Mouse (Mus musculus) midbrain, embryonic 10.5 days (tissue): ENCODE results near the gene Gzmm. TPM values are rescaled to one million over a fixed set of nuclear protein-coding genes. Genes with fewer than 3 reads are reported as not detected.
A peak's percentile ranks its signal among the peaks of the same experiment; 100 is the strongest.
"Not testable (repeated sequence)": the region's sequence is repeated elsewhere in the genome, so short reads cannot be mapped to it uniquely, and the experiment has no call there.

Experiments
- DNase-seq: peaks from one replicate; pipeline ENCODE4 v3.0.0-alpha.2; 2017; ENCODE audit warnings: low spot score
- H3K27ac ChIP-seq: fragments of 300-500 bp; sonication (generic); replicated peaks from 2 replicates; pipeline ENCODE4 v1.5.1; 2016; ENCODE audit warnings: mild to moderate bottlenecking
- H3K27me3 ChIP-seq: fragments of 300-500 bp; sonication (generic); 2 replicates; pipeline ENCODE4 v1.6.1; 2016; ENCODE audit warnings: low read depth, mild to moderate bottlenecking; ENCODE audit not compliant: poor library complexity, severe bottlenecking
- H3K36me3 ChIP-seq: fragments of 300-500 bp; sonication (generic); 2 replicates; pipeline ENCODE4 v1.6.1; 2016; ENCODE audit warnings: mild to moderate bottlenecking, moderate library complexity
- H3K4me1 ChIP-seq: fragments of 300-500 bp; sonication (generic); 2 replicates; pipeline ENCODE4 v1.6.1; 2016
- H3K4me3 ChIP-seq: fragments of 300-500 bp; sonication (generic); 2 replicates; pipeline ENCODE4 v1.5.1; 2016; ENCODE audit warnings: mild to moderate bottlenecking, moderate library complexity
- H3K9me3 ChIP-seq: fragments of 300-500 bp; sonication (generic); replicated peaks from 2 replicates; pipeline ENCODE4 v1.6.1; 2016; ENCODE audit warnings: mild to moderate bottlenecking
- WGBS: fragments of 180-500 bp; shearing (Covaris S2); methylation state at CpG from one replicate; pipeline ENCODE4 v1.1.7; 2016; 5-methylcytosine and 5-hydroxymethylcytosine counted together
- polyA plus RNA-seq: library from polyadenylated mRNA; unstranded; fragments of >200 nt; fragmentation: Nextera tagmentation; extraction: Ambion mirVana; gene quantifications from 2 replicates; pipeline ENCODE4 v1.2.1, GENCODE M21; 2016

Gzmm gene
- polyA plus RNA-seq, 1 experiment from 2014 or later: 0.98 TPM

DNA sequence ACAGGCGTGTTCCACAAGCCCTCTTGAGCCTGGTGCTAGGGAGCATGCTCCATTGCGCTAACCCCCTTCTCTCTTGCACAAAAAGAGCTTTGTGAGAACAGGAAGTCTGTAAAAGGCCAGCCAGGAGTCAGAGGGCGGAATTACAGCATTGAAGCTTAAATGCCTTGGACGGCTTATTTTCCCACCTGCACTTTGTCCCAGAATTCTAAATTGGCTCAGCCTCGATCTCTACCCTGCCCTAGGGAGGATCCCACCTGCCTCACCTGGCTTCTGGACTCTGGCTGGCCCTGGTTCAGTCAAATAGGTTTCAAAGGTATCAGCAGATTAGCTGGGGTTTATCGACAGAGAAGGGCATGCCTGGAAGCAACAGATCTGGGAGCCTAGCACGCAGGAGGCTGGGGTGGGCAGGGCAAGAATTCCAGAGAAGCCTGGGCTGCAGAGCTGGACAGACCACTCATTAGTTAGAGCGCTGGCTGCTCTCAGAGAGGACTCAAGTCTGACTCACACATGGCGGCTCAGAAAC is 7.4 kb downstream of the Gzmm start:
- no peaks in the 10 kb centered on the region for H3K36me3 ChIP-seq
- WGBS: 72% methylated on average over 9 of the region's 9 CpGs
- peaks cover 2% of the 10 kb centered on the region; the same call in 1 of the 2 replicates for H3K9me3 ChIP-seq
- peaks cover 6% of the 10 kb centered on the region for H3K4me1 ChIP-seq
- no peak for DNase-seq
- H3K27me3 ChIP-seq: no peaks in the 10 kb centered on the region
- no peak overlapping the region for H3K27ac ChIP-seq
- 0 out of 2 replicates have a peak overlapping the region, but pooled peaks have one; percentile 1 for H3K4me3 ChIP-seq

DNA sequence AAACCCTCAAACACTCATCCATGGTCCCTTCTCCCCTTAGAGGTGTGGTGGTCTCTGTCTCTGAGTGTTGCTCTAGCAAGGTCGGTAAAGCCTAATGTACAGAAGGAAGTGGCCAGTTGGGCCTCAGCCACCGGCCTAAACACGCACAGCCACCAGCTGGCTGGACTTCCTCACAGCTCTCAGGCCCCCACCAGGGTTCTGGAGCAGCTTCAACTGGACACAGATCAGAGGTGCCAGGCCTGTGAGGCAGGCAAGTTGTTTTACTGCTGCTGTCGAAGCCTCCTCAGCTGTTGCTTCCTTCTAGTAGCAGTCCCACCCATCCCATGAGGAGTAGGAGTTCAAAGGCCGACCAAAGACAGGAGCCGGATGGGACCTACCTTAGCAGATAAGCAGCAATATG is 9.1 kb downstream of the Gzmm start:
- Histone ChIP-seq H3K9me3 (no peaks in the 10 kb centered on the region), H3K36me3 (no peaks in the 10 kb centered on the region), H3K4me1 (peaks cover 15% of the 10 kb centered on the region), H3K27me3 (no peaks in the 10 kb centered on the region), H3K4me3 (no peak overlapping the region), H3K27ac (no peak overlapping the region)
- no peak for DNase-seq
- WGBS: 90% methylated on average over 6 of the region's 6 CpGs

DNA sequence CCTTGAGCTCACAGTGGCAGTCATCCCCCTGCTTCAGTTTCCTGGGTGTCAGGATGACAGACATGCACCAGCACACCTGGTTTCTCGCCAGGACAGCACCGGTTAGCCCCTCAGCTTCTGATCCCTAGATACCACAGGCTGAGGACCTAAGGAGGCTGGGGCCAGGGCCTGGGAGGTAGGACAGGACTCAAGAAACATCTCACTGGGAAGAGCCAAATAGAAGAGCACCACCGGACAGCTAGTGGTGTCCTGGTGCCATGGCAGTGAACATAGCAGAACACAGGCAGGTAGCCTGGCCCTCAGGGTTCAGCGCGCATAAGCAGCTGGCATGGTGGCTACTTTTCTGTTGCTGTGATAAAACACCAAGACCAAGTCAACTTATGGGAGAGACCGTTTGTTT is 9.6 kb downstream of the Gzmm start:
- Histone ChIP-seq H3K27me3 (no peaks in the 10 kb centered on the region), H3K4me3 (no peak overlapping the region), H3K4me1 (peaks cover 15% of the 10 kb centered on the region), H3K36me3 (no peaks in the 10 kb centered on the region), H3K9me3 (no peaks in the 10 kb centered on the region), H3K27ac (no peak overlapping the region)
- WGBS: 94% methylated on average over 6 of the region's 6 CpGs
- DNase-seq: no peak

DNA sequence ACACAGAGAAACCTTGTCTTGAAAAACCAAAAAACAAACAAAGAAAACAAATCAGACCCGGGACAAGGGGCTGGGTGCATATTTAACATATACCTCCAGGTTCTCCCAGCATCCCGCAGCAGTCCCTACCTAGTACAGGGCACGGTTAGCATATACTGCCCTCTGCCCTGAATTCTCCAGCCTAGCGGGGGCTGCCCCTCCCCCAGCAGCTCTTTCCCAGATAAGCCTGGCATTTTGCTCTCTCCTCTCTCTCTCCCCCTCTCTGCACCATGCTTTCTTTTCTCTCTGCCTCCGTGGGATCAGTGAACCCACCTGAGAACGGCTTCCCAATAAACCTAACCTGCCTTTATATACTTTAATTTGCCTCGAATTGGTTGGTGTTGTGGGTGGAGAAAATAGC is 11.9 kb downstream of the Gzmm start:
- H3K4me1 ChIP-seq: peaks cover 29% of the 10 kb centered on the region
- H3K36me3 ChIP-seq: no peaks in the 10 kb centered on the region
- no peaks in the 10 kb centered on the region for H3K27me3 ChIP-seq
- WGBS: 49% methylated on average over 7 of the region's 7 CpGs
- H3K27ac ChIP-seq: 0 out of 2 replicates have a peak overlapping the region, but pooled peaks have one; percentile 49
- no peaks in the 10 kb centered on the region for H3K9me3 ChIP-seq
- H3K4me3 ChIP-seq: no peak overlapping the region
- no peak for DNase-seq

DNA sequence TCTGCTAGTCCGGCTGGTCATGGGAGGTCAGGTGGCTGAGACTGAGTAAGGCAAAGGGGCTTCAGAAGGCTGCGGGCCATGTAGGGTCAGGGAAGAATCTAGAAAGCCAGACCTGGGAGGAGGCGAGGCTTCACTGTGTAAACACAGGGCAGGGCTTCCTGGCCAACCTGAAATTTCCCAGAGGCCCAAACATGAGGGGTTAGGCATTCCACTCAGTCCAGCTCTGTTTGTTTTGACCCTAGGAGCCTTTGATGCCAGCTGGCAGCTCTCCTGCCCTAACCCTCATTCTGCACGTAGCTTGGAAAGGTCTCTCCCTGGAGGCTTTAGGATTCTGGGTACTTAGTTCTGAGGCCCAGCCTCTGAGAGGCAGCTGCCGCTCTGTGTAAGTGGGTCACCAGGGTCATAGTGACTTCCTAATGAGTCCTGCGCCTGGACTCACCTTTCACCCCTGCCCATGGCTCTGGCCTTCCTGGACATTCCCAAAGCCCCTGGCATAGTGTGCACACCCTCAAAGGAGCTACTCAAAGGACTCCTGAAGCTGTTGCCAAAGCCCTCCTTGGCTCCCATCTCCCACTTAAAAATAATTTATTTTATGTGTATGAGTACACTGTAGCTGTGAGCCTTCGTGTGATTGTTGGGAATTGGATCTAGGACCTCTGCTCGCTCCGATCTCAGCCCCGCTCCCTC is 12.8 kb downstream of the Gzmm start:
- Histone ChIP-seq H3K36me3 (peaks cover 6% of the 10 kb centered on the region), H3K4me1 (peaks cover 38% of the 10 kb centered on the region), H3K9me3 (no peaks in the 10 kb centered on the region), H3K27me3 (no peaks in the 10 kb centered on the region), H3K4me3 (no peak overlapping the region), H3K27ac (peak overlapping the region; percentile 47)
- no peak for DNase-seq
- 62% methylated on average over 10 of the region's 10 CpGs for WGBS

DNA sequence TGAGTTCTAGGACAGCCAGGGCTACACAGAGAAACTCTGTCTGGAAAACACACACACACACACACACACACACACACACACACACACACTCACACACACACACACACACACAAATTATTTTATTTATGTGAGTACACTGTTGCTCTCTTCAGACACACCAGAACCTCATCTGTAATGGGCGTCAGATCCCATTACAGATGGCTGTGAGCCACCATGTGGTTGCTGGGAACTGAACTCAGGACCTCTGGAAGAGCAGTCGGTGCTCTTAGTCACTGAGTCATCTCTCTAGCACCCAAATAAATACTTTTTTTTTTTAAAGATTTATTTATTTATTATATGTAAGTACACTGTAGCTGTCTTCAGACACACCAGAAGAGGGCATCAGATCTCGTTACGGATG is 14.2 kb downstream of the Gzmm start:
- H3K27me3 ChIP-seq, H3K4me3 ChIP-seq, DNase-seq, H3K9me3 ChIP-seq, H3K27ac ChIP-seq: not testable (repeated sequence)
- Histone ChIP-seq H3K4me1 (peaks cover 52% of the 10 kb centered on the region), H3K36me3 (peaks cover 20% of the 10 kb centered on the region)
- 95% methylated on average over 4 of the region's 4 CpGs for WGBS

DNA sequence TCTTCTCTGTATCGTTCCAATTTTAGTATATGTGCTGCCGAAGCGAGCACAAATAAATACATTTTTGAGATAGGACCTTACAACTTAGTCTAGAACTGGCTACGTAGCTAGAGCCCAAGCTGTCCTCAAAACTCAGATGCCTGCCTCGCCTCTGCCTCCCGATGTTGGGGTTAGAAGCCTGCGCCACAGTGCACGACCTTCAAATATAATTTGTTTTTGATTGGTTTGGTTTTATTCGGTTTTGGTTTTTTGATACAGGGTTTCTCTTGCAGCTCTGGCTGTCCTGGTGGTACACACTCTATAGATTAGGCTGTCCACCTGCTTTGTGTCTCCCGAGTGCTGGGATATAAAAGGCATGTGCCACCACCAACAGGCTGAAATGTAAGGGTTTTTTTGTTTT is 14.7 kb downstream of the Gzmm start:
- Histone ChIP-seq H3K27me3 (no peaks in the 10 kb centered on the region), H3K4me3 (peak overlapping the region; percentile 89), H3K9me3 (no peaks in the 10 kb centered on the region), H3K36me3 (peaks cover 26% of the 10 kb centered on the region), H3K27ac (peak overlapping the region; percentile 98), H3K4me1 (peaks cover 57% of the 10 kb centered on the region)
- WGBS: 82% methylated on average over 10 of the region's 10 CpGs
- DNase-seq: no peak

DNA sequence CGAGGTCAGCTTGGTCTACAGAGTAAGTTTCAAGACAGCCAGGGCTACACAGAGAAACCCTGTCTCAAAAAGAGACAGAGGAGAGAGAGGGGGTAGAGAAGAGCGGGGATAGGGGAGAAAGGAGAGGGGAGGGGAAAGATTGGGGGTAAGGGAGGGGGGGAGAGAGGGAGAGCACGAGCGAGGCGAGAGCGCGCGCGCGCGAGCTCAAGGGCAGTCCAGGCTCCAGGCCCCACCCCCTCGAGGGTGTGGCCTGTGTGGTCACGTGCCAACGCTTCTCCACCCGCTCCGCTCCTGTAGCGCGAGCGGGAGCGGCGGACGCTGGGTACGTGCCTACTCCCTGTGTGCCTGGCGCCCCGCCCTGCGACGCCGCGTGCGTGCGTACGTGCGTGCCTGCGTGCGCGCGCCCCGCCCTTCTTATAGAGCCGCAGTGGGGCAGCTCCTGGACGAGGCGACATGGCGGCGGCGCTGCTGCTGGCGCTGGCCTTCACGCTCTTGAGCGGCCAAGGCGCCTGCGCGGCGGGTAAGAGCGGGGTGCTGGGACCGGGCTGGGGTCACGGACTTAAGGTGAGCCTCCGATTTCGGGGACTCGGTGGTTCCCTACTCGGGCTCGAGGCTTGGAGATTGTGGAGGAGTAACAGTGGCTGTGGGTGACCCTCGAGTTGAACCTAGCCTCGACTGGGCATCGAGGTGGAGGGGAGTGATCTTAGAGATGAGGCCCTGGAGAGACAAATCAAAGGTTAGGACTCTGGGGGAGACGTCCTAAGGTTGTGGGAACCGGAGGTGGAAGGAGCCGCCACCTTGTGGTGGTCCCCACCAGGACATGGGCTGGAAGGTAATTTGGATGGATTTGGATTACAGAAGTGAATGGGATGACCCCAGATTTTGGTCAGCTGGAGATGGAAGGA is 15.5 kb downstream of the Gzmm start, which contains the start of gene Bsg:
Bsg (plus strand) TSS at position 427 of the 905 bp plus-strand sequence.
- WGBS: under 1% methylated on average over 61 of the region's 65 CpGs
- Histone ChIP-seq H3K27me3 (no peaks in the 10 kb centered on the region), H3K4me1 (peaks cover 64% of the 10 kb centered on the region), H3K27ac (peak within 1 kb of the TSS; percentile 98), H3K9me3 (no peaks in the 10 kb centered on the region), H3K4me3 (peak within 1 kb of the TSS; percentile 89), H3K36me3 (peaks cover 34% of the 10 kb centered on the region)
- DNase-seq: peak; percentile 99

DNA sequence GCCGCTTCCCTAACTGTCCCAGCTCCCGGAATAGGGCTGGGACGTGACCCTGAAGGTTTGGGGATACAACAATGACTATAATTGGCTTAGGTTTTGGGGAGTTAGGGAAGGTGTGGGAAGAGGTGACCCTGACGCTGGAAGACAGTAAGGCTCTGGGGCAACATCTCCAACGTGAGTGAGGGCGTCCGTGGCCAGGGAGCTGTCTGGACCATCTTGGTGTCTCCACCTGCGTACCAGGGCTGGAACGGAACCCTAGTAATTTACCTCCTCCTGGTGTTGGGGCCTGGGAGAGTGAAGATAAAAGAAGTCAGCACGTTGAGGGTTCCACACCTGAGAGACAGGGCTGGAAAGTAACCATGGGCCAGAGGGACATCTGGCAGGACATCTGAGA is 16.1 kb downstream of the Gzmm start:
- Histone ChIP-seq H3K4me3 (peak overlapping the region; percentile 89), H3K27ac (peak overlapping the region; percentile 98), H3K4me1 (peaks cover 64% of the 10 kb centered on the region)

DNA sequence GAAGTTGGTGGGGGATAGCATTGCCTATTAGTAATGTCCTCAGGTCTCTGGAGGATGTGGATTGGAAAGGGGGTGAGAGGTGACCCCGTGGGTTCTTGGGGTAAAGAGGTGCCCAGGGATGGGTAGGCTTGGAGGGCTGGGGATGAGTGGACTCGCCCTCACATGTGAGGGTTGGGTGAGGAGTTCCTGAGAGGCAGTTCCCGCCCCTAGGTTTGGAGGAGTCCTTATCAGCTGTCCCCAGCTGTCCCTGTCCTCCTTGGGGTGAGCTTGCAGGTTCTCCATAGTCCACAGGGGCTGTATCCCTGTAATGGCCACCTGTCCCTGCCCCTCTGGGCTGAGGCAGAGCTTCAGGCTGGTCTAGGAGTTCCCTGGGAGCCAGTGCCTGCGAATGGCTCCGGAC is 17.1 kb downstream of the Gzmm start:
- Histone ChIP-seq H3K4me1 (peaks cover 60% of the 10 kb centered on the region), H3K9me3 (no peaks in the 10 kb centered on the region), H3K4me3 (peak overlapping the region; percentile 89), H3K27ac (peak overlapping the region; percentile 46), H3K36me3 (peaks cover 50% of the 10 kb centered on the region), H3K27me3 (no peaks in the 10 kb centered on the region)
- 83% methylated on average over 5 of the region's 5 CpGs for WGBS
- DNase-seq: no peak

More for the DNA sequence above, 16.1 kb downstream of the Gzmm start:
- Histone ChIP-seq H3K9me3 (no peaks in the 10 kb centered on the region), H3K27me3 (no peaks in the 10 kb centered on the region), H3K36me3 (peaks cover 40% of the 10 kb centered on the region)
- 5% methylated on average over 10 of the region's 10 CpGs for WGBS
- no peak for DNase-seq

DNA sequence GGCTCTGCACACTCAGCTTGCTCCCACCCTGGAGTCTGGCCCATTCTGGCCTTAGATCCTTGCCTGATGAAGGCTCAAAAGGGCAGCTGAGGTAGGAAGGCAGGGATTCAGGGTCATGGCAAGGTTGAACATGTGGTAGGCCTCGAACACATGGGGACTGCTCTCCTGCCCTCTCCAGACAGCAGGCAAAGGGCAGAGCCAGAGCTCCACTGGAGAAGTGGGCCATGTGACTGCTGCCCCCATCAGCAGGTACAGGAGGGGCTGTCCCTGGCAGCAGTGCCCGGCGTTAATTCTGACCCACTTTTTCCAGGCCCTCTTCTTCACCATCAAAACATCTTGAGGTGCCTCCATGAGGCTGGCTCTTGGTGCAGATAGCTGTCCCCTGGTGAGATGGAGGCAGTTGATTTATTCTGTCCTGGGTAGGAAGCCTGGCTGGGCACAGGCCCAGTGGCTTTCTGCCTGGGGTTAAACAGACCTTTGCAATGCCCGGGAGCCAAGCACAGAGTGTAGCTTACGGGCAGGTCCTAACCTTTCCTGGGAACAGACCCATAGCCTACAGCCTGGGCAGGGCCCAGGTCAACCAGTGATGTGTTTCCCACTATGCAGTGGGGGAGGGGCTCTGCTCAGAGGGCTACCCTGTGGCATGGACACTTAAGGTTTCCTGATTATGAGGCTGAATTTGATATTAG is 17.7 kb downstream of the Gzmm start:
- Histone ChIP-seq H3K4me1 (peaks cover 54% of the 10 kb centered on the region), H3K9me3 (no peaks in the 10 kb centered on the region), H3K27me3 (no peaks in the 10 kb centered on the region), H3K4me3 (peak overlapping the region; percentile 89), H3K36me3 (peaks cover 56% of the 10 kb centered on the region), H3K27ac (peak overlapping the region; percentile 46; the same call in 1 of the 2 replicates)
- WGBS: 93% methylated on average over 5 of the region's 5 CpGs
- DNase-seq: no peak

DNA sequence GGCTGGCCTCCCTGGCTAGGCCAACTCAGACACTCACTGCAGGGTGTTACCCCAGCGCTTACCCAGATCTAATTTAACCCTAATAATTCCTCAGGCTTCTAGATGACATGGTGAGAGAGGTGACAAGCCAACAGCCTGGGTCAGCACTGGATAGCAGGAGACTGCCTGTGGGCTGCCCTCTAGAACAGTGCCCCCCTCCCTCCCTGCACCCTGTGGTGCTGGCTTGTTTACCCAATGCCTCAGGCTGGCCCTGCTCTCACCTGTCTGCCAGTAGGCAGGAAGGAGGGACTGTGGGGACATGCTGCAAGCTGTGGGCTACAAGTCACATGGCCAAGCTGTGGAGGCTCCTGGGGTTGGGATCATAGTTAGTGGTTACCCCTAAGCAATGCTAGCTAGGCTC is 18.3 kb downstream of the Gzmm start:
- WGBS: 83% methylated on average over 1 of the region's 1 CpGs
- Histone ChIP-seq H3K9me3 (no peaks in the 10 kb centered on the region), H3K4me3 (no peak overlapping the region), H3K4me1 (peaks cover 52% of the 10 kb centered on the region), H3K36me3 (peaks cover 62% of the 10 kb centered on the region), H3K27ac (no peak overlapping the region), H3K27me3 (no peaks in the 10 kb centered on the region)
- no peak for DNase-seq
